Mouse (Mus musculus) embryonic facial prominence, embryonic 14.5 days (tissue): Measurements from ENCODE around the gene Carhsp1. TPM values are rescaled to one million over a fixed set of nuclear protein-coding genes. Genes with fewer than 3 reads are reported as not detected.

ENCODE experiments used
- ATAC-seq: fragments of 200-750 bp; cut with Nextera tagmentation; 2 replicates; pipeline ENCODE4 v1.8.0; 2017; ENCODE audit warnings: low read depth, moderate number of reproducible peaks, moderate TSS enrichment
- DNase-seq: peaks from one replicate; pipeline ENCODE4 v3.0.0-alpha.2; 2015; ENCODE audit warnings: low spot score
- H3K27ac ChIP-seq: fragments of 300-500 bp; sonication (generic); replicated peaks from 2 replicates; pipeline ENCODE4 v1.5.1; 2014; ENCODE audit warnings: low read depth, mild to moderate bottlenecking, low read length, moderate library complexity
- H3K27me3 ChIP-seq: fragments of 300-500 bp; sonication (generic); replicated peaks from 2 replicates; pipeline ENCODE4 v1.6.1; 2014; ENCODE audit warnings: low read length; ENCODE audit not compliant: control insufficient read depth, insufficient read depth
- H3K36me3 ChIP-seq: fragments of 300-500 bp; sonication (generic); 2 replicates; pipeline ENCODE4 v1.6.1; 2014; ENCODE audit warnings: low read length, mixed read lengths; ENCODE audit not compliant: control insufficient read depth, insufficient read depth
- H3K4me1 ChIP-seq: fragments of 300-500 bp; sonication (generic); 2 replicates; pipeline ENCODE4 v1.6.1; 2014; ENCODE audit warnings: antibody characterized with exemption, low read length; ENCODE audit not compliant: control insufficient read depth, insufficient read depth
- H3K4me2 ChIP-seq: fragments of 300-500 bp; sonication (generic); 2 replicates; pipeline ENCODE4 v1.6.1; 2014; ENCODE audit warnings: low read depth, mild to moderate bottlenecking, low read length, moderate library complexity, mixed read lengths
- H3K4me3 ChIP-seq: fragments of 300-500 bp; sonication (generic); 2 replicates; pipeline ENCODE4 v1.5.1; 2014; ENCODE audit warnings: low read depth, mild to moderate bottlenecking, low read length
- H3K9ac ChIP-seq: fragments of 300-500 bp; sonication (generic); 2 replicates; pipeline ENCODE4 v1.6.1; 2014; ENCODE audit warnings: low read depth, mild to moderate bottlenecking, low read length, moderate library complexity, mixed read lengths
- H3K9me3 ChIP-seq: fragments of 300-500 bp; sonication (generic); 2 replicates; pipeline ENCODE4 v1.6.1; 2016; ENCODE audit warnings: low read length; ENCODE audit not compliant: control insufficient read depth
- WGBS: fragments of 180-500 bp; shearing (Covaris S2); extraction: QIAGEN DNeasy Blood & Tissue Kit; methylation state at CpG from one replicate; pipeline ENCODE4 v1.1.7; 2014; 5-methylcytosine and 5-hydroxymethylcytosine counted together
- polyA plus RNA-seq: library from polyadenylated mRNA; unstranded; fragments of >200 nt; fragmentation: Nextera tagmentation; extraction: Ambion mirVana; gene quantifications from 2 replicates; pipeline ENCODE4 v1.2.1, GENCODE M21; 2014

Gene Carhsp1
- polyA plus RNA-seq, 1 experiment from 2014 or later: 29.2 TPM

- no peak overlapping the region for H3K9ac ChIP-seq
- H3K4me2 ChIP-seq: no peak overlapping the region
- H3K4me1 ChIP-seq: no peaks in the 10 kb centered on the region
- H3K9me3 ChIP-seq: no peaks in the 10 kb centered on the region
- no peaks in the 10 kb centered on the region for H3K27me3 ChIP-seq
- ATAC-seq (no peak), DNase-seq (no peak)
- 85% methylated on average over 24 of the region's 24 CpGs for WGBS
- H3K4me3 ChIP-seq: no peak overlapping the region
- H3K36me3 ChIP-seq: peaks cover 34% of the 10 kb centered on the region
- no peak overlapping the region for H3K27ac ChIP-seq
These were observed 8.1 kb downstream of the Carhsp1 start for GRCm38 (mm10) chr16:8663606-8664539.

- Histone ChIP-seq H3K9ac (no peak overlapping the region), H3K27me3 (no peaks in the 10 kb centered on the region), H3K9me3 (no peaks in the 10 kb centered on the region), H3K4me1 (no peaks in the 10 kb centered on the region), H3K27ac (no peak overlapping the region), H3K4me2 (no peak overlapping the region), H3K4me3 (no peak overlapping the region), H3K36me3 (peaks cover 41% of the 10 kb centered on the region)
- 73% methylated on average over 1 of the region's 2 CpGs for WGBS
- DNase-seq (no peak), ATAC-seq (no peak)
These were observed 8.9 kb downstream of the Carhsp1 start for GRCm38 (mm10) chr16:8663022-8663421.

GRCm38 (mm10) chr16:8658764-8659163 lies 13.2 kb downstream of the Carhsp1 start:
- H3K27me3 ChIP-seq: no peaks in the 10 kb centered on the region
- no peak overlapping the region for H3K4me2 ChIP-seq
- H3K4me3 ChIP-seq: no peak overlapping the region
- H3K27ac ChIP-seq: no peak overlapping the region
- H3K36me3 ChIP-seq: peaks cover 71% of the 10 kb centered on the region
- ATAC-seq: no peak
- H3K9ac ChIP-seq: no peak overlapping the region
- no peak for DNase-seq
- 94% methylated on average over 4 of the region's 4 CpGs for WGBS
- H3K9me3 ChIP-seq: no peaks in the 10 kb centered on the region
- no peaks in the 10 kb centered on the region for H3K4me1 ChIP-seq

- 76% methylated on average over 4 of the region's 4 CpGs for WGBS
- Histone ChIP-seq H3K4me1 (no peaks in the 10 kb centered on the region), H3K4me3 (no peak overlapping the region), H3K36me3 (peaks cover 70% of the 10 kb centered on the region), H3K4me2 (no peak overlapping the region), H3K27me3 (no peaks in the 10 kb centered on the region), H3K9ac (no peak overlapping the region), H3K27ac (no peak overlapping the region), H3K9me3 (no peaks in the 10 kb centered on the region)
- DNase-seq (no peak), ATAC-seq (no peak)
These were observed 13.6 kb downstream of the Carhsp1 start for GRCm38 (mm10) chr16:8658349-8658748.

GRCm38 (mm10) chr16:8656256-8656655 lies 15.7 kb downstream of the Carhsp1 start:
- no peaks in the 10 kb centered on the region for H3K4me1 ChIP-seq
- ATAC-seq: no peak
- DNase-seq: no peak
- no peaks in the 10 kb centered on the region for H3K27me3 ChIP-seq
- H3K36me3 ChIP-seq: peaks cover 74% of the 10 kb centered on the region
- H3K4me3 ChIP-seq: no peak overlapping the region
- no peak overlapping the region for H3K27ac ChIP-seq
- no peak overlapping the region for H3K9ac ChIP-seq
- H3K4me2 ChIP-seq: no peak overlapping the region
- 78% methylated on average over 2 of the region's 2 CpGs for WGBS
- no peaks in the 10 kb centered on the region for H3K9me3 ChIP-seq

GRCm38 (mm10) chr16:8655599-8655998 lies 16.4 kb downstream of the Carhsp1 start:
- Histone ChIP-seq H3K9me3 (no peaks in the 10 kb centered on the region), H3K27ac (no peak overlapping the region), H3K4me1 (no peaks in the 10 kb centered on the region), H3K4me3 (no peak overlapping the region), H3K9ac (no peak overlapping the region), H3K36me3 (peaks cover 80% of the 10 kb centered on the region), H3K27me3 (no peaks in the 10 kb centered on the region), H3K4me2 (no peak overlapping the region)
- 72% methylated on average over 9 of the region's 9 CpGs for WGBS
- DNase-seq (no peak), ATAC-seq (no peak; the same call in 1 of the 2 replicates)

GRCm38 (mm10) chr16:8655108-8655507 lies 16.8 kb downstream of the Carhsp1 start:
- Histone ChIP-seq H3K36me3 (peaks cover 79% of the 10 kb centered on the region), H3K9ac (no peak overlapping the region), H3K27ac (no peak overlapping the region), H3K4me1 (no peaks in the 10 kb centered on the region), H3K9me3 (no peaks in the 10 kb centered on the region), H3K4me2 (no peak overlapping the region), H3K4me3 (no peak overlapping the region), H3K27me3 (no peaks in the 10 kb centered on the region)
- ATAC-seq (no peak), DNase-seq (no peak)
- WGBS: 84% methylated on average over 6 of the region's 6 CpGs

GRCm38 (mm10) chr16:8650007-8650406 lies 21.9 kb downstream of the Carhsp1 start:
- DNase-seq (no peak), ATAC-seq (no peak)
- Histone ChIP-seq H3K36me3 (peaks cover 81% of the 10 kb centered on the region), H3K9ac (no peak overlapping the region), H3K4me2 (no peak overlapping the region), H3K9me3 (no peaks in the 10 kb centered on the region), H3K4me1 (no peaks in the 10 kb centered on the region), H3K27me3 (no peaks in the 10 kb centered on the region), H3K27ac (no peak overlapping the region), H3K4me3 (no peak overlapping the region)
- 86% methylated on average over 3 of the region's 3 CpGs for WGBS

GRCm38 (mm10) chr16:8645546-8645945 lies 26.4 kb downstream of the Carhsp1 start:
- no peaks in the 10 kb centered on the region for H3K27me3 ChIP-seq
- 89% methylated on average over 6 of the region's 6 CpGs for WGBS
- H3K9me3 ChIP-seq: no peaks in the 10 kb centered on the region
- no peak overlapping the region for H3K4me2 ChIP-seq
- no peak overlapping the region for H3K4me3 ChIP-seq
- H3K9ac ChIP-seq: no peak overlapping the region
- DNase-seq: no peak
- no peak for ATAC-seq
- no peak overlapping the region for H3K27ac ChIP-seq
- peaks cover 78% of the 10 kb centered on the region for H3K36me3 ChIP-seq
- no peaks in the 10 kb centered on the region for H3K4me1 ChIP-seq
